Mouse (Mus musculus) cerebellum, adult 2 months (tissue): ENCODE measurements around the gene Pld3.

ENCODE experiments used
- CTCF ChIP-seq: fragments of 200-500 bp; IDR thresholded peaks from 2 replicates; pipeline ENCODE4 v1.5.1; 2011; ENCODE audit warnings: low read depth, mild to moderate bottlenecking, control low read depth, low read length, moderate library complexity, borderline replicate concordance; ENCODE audit not compliant: insufficient read depth
- POLR2A ChIP-seq: fragments of 200-500 bp; IDR thresholded peaks from 2 replicates; pipeline ENCODE4 v1.6.1; 2011; ENCODE audit warnings: low read length, control low read depth, borderline replicate concordance; ENCODE audit not compliant: insufficient read depth

- TF ChIP-seq POLR2A (no peak), CTCF (no peak)
Measured at GRCm38 (mm10) chr7:27487740-27488268, 65.2 kb downstream of the Pld3 start.
